Mouse (Mus musculus): ENCODE results near the gene Plbd2.

Gene Plbd2

DNA sequence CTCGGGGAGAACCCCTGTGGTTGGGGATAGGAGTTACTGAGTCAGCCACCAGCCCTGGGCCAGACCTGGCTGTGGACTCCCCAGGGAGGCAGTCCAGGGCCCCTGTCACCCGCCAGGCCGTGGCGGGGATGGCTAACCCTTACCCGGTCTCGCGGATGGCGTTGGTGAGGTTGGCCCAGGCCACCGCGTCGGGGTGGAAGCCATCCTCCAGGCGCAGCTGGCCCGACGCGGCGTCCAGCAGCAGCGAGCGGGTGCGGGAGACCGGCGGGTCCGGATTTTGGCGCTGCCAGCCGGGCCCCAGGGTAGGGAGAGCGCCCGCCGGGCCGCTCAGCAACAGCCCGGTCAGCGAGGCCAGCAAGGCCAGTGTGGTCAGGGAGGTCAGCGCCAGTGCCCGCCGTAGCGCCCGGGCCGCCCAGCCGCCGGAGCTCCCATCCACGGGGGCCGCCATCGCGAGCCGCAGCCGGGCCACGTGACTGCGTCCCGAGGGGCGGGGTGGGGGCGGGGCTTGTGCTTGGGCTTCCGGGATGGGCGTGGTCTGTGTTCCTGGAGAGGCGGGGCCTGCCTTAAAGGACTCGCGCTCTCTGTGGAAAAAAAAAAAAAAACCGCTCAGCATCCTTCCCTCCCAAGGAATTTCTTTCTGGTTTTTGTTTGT is at the start of gene Plbd2:
Gene Plbd2 (minus strand): TSS at position 482 of the 652 bp plus-strand sequence.
- peak; percentile 75 for DNase-seq (ENCODE audit: low read depth)

DNA sequence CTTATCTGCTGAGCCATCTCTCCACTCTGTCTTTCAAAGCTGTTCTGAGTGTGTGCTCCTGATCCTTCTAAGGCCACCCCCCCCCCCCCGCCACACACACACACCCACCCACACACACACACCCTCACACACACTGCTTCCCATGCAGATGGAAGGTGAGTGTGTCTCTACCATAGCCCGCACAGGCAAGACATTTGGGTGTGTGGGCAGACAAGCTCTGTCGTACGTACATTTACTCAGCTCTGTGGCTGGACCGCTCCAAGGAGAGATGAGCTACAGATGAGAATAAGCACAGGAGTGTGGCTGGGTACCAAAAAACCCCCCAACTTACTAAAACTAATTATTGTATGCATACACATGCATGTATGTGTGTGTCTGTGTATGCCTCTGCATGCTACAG is 47.2 kb upstream of the Plbd2 start:
- DNase-seq (ENCODE audit: low read depth): no peak

DNA sequence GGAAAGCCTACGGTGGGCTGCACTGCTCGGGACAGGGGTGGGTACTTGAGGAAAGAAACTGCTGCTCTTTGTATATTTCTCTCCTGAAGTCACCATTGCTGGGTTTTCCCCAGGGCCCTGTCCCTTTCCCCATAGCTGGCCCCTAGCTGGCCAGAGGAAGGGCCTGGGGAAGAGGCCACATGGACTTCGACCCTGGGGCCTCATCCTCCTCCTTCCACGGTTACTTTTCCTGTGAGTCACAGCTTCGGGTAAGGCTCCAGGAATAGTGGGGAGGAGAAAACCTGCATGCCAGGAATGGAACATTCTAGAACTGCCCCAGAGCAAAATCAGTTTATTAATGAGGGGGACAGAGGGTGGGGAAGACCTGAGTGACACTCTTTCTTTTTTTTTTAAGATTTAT is 46.7 kb upstream of the Plbd2 start:
- no peak for DNase-seq (ENCODE audit: low read depth)

DNA sequence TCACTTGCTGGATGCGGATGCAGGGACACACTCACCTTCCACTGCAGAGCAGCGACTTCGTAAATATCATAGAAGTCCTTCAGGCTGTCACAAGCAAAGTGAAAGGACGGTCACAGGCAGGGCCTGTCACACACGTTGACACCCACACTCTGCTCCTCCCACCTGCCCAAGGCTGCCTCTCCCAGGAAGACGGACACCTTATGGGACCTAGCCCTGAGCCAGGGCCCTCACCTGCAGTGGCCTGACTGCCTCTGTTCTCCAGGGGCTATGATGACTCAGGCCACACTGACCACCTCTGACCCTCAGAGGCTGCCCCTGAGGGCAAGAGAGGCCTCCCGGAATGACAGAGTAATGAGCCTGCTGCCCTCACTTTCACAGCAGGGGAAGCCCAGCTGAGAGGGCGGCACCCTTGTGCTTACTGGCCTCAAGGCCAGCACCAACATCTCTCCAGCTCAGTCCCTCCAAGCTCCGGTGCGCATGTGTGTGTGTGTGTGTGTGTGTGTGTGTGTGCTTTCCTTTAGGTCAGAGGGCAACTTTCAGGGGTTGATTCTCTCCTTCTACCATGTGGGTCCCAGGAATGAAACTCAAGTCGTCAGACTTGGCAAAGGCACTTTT is 44.9 kb upstream of the Plbd2 start:
- DNase-seq (ENCODE audit: low read depth): no peak

DNA sequence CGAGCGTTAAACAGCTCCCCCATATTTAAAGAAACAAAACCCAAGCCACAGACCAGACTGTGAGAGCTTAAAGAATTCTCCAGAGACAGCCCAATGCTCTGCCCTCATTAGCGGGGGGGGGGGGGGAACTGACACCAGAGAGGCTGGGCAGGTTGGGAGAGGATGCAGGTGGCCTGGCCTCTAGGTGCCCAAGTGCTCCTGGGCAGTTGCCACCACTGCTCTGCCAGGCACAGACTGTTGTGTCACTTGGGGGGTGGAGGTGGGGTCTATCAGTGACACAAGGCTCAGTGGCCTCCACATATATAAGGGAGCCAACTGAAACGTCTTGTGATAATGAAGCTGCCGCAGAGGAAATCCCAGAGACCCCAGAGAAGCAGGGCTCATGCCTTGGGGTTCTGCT is 33.2 kb upstream of the Plbd2 start:
- no peak for DNase-seq (ENCODE audit: low read depth)

DNA sequence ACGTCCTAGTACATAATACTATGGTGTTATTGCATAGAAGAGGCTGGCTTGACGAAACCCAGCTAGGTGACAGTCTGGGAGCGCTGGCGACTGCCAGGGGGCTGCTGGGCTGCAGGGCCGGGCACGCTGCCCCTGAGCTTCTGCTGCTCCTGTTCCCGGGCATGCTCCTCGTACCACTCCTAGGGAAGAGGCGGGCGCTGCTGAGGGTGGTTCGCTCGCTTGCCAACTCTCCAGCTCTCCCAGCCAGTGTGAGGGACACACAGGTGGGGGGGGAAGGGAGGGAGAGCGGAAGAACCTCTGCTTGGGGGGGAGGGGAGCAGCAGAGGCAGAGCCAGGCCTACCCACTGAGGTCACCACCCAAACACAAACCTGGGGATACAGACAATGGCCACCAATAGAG is 32.6 kb upstream of the Plbd2 start:
- DNase-seq (ENCODE audit: low read depth): no peak

DNA sequence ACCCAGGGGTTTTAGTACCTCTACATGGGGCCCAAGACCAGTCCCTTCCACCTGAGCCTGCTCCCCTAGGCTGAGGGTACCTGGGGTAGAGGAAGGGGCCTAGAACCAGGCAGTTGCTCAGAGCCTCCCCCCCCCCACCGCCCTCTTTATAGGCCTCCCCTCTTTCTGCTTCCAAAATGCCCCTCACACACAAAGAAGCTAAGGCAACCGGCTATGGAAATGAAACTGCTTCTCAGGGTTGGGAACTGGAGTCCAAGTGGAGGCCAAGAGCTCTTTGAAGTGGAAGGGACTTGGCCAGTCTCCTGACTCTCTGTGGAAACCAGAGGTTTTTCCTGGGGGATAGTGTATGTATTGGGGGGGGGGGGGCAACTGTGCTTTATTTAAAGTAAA is 31.3 kb upstream of the Plbd2 start:
- no peak for DNase-seq (ENCODE audit: low read depth)

DNA sequence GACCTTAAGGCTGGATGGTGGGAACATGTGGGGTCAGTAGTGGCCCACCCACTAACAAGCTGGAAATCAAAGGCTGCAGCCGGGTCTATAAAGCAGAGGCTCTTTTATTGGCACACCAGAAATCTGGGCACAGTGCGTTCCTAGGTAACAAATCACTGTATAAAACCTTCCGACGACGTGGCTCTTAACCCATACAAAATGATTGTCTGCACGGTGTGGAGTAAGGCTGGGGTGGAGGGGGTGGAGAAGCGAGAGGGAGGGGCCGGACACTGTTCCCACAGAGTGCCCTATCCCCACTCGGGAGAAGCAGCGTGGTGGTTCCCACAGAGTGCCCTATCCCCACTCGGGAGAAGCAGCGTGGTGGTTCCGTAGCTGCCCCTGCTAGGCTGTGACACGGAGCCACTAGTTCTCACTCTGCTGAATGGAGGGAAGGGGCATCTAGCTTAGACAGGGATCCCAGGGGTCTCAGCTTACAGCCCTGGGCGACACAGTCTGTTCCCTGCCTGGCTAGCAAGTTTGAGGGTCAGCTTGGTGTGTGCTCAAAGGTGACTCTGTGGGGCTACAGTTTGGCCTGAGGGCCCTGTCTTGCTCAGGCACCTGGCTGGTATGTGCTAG is 30.8 kb upstream of the Plbd2 start:
- DNase-seq (ENCODE audit: low read depth): no peak

DNA sequence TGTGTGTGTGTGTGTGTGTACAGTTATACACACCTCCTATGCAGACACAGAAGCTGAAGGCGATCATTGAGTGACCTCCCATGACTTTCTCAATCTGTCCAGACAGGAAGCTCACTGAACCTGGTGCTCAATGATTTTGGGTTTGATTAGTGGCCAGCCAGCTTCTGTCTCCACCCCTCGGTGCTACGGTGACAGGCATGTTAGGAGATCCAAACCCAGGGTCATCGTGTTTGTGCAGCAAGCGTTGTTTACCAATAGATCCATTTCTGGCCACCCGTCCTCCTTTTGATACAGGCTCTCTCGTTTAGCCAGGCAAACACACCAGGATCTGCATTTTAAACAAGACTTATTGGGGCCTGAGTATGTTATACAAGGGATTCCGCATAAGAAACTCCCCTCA is 28.2 kb upstream of the Plbd2 start:
- no peak for DNase-seq (ENCODE audit: low read depth)

DNA sequence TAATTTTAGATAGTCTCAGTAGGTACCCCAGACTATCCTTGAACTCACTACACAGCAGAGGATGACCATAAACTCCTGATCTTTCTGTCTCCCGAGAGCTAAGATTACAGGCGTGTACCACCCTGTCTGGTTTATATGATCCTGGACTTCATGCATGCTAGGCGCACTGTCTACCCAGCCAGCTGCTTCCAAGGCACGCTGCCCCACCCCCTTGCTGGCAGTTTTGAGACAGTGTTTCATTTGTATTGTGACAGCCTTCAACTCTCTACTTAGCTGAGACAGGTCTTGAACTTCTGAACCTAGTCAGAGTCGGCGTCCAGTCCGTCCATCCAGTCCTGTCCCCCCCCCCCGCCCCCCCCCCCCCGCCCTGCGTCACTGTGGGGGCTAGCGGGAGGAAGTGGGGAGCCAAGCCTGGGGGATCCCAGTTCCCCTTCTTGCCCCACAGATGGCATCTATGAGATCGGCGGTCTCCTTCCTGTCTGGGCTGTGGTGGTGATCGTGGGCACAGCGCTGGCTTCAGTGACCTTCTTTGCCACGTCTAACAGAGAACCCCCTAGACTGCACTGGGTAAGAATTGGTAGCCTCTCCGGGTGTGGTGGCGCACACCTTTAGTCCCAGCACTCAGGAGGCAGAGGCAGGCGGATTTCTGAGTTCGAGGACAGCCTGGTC is 24.0 kb upstream of the Plbd2 start:
- DNase-seq (ENCODE audit: low read depth): no peak

DNA sequence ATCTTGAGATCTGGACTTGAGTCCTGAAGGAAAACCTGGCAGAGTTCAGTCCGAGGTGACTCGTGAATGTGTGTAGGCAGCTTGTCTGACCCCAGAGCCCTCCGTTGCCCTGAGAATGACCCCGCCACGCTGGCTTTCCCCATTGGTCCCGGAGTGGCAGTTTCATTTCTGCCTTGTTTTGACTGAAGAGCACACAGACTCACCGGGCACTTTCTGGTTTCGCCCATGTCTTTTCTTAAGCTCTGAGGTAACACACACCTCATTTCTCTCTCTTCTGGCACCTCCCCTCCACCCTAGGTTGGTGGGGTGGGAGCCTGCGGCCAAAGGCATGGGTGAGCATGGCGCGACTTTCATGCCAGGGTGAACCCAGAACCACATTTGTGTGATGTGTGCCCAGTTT is 22.9 kb upstream of the Plbd2 start:
- no peak for DNase-seq (ENCODE audit: low read depth)

DNA sequence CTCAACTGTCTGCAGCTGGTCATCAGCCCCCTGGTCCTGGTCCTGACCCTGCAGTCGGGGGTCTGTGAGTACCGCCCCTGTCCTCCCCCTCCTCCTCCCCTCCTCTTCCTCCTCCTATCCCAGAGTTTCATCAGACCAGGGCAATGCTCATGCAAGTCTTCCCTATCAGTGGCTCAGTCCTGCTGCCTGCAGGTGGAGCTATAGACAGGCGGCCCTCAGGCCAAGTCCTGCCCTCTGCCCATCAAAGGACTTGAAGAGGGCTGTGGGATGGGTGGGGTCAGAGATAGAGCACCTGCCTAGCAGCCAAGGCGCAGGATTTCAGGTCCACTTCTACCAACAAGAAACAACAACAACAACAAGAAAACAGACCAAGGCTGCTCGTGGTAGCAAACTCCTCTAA is 22.3 kb upstream of the Plbd2 start:
- no peak for DNase-seq (ENCODE audit: low read depth)

DNA sequence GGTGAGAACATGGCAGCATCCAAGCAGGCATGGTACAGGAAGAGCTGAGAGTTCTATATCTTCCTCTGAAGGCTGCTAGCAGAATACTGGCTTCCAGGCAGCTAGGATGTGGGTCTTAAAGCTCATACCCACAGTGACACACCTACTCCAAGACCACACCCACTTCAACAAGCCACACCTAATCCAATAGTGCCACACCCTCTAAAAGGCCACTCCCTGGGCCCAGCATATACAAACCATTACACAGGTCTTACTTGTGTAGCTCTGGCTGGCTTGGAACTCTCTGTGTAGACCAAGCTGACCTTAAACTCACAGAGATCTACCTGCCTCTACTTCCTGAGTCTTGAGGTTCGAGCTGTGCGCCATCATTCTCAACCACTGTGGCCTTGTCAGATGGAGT is 21.3 kb upstream of the Plbd2 start:
- no peak for DNase-seq (ENCODE audit: low read depth)

DNA sequence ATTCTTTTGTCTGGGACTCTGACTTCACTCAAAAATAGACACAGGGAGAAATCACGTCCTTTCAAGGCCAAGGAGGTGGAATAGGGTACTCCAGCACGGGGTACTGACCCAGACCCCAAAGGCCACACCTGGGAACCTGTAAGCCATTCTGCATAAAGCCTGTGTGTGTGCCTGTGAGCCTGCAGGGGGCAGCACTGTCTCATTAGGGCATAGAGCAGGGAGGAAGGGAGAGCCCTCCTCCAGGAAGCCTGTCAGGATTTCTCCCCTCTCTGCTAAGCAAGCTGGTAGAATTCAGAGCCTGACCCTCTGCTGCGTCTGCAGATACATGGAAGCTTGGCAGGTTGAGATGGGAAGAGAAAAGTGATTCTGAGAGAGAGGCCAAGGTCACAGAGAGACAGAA is 19.2 kb upstream of the Plbd2 start:
- no peak for DNase-seq (ENCODE audit: low read depth)

DNA sequence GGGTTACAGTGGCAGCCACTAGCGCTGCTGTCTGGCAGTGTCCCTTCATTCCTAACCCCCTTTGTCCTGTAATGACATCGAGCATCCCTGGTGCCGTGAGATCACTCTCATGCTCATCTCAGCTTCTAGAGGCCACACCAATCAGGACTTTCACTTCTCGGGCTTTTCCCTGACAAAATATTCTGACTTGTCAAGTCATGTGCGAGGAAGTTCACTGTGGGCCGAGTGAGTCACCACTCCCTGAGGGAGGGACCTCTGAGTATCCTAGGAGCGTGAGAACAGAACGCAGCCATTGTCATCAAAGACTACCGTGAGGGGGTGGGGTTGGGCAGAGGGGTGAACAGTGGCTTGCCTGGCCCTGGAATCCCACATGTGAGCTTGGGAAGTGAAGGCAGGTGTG is 14.1 kb upstream of the Plbd2 start:
- no peak for DNase-seq (ENCODE audit: low read depth)

DNA sequence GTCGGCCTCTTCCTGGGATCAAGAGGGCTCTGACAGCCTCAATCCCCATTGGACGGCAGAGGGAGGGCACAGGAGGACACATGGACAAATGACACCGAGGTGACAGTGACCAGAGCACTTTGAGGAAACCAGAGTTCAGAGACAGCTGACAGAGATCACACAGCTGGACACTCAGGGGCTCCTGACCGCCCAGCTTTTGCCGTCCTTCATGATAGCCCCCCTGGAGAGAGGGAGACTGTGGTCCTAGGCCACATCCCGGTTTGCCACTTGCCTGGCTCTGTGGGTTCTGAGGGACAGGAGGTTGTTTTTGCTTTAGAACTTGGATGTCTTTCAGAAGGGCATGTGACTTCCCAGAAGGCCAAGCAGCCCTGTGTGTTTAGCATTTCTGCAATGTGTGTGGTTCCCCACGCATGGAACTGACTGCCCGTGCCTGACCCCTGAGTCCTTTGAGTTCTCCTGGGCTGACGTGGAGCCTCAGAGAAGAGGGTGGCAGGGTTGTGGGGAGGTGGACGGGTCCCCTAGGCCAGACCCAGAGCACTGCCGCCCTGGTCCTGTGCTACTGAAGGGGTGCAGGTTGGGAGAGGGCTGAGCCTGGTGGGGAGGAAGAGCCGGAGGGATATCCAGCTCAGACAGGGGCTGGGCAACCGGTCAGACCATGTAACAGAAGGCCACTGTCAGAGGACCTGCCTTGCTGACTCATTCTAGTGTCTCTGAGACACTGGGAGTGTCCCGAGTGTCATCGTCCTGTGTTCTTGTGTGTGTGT is 13.0 kb upstream of the Plbd2 start:
- no peak for DNase-seq (ENCODE audit: low read depth)

DNA sequence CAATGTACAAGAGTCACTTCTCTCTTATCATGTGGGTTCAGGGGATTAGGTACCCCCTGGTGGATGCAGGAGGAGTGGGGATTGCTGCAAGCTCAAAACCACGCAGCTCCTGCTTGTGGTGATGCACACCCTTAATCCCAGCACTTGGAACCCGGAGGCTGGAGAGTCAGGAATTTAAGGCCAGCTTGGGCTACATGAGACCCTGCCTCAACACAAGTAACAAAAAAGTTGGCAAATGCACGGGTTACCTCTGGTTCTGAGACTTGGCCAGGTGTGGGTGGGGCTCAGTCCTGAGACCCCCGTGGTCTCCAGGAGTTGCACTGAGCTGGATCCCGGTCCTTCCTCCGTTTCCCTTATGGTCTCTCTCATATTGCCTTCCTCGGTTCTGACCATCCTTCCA is 12.0 kb upstream of the Plbd2 start:
- no peak for DNase-seq (ENCODE audit: low read depth)

DNA sequence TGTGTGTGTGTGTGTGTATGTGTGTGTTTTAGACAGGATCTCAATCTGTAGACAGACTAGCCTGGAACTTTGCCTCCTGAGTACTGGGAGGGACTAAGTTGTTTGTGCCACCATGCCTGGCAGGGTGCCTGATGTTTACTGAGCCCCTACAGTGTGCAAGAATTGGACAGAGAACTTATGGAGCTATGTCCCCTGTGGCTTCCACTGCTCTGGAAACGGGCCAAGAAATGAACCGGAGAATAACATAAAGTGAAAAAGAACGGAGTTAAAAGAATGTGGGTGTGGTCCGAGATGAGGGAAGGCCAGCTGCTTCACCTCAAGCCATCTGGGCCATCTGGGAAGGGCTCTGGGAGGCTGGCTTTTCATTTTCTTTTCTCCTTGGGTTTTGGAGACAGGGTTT is 11.3 kb upstream of the Plbd2 start:
- no peak for DNase-seq (ENCODE audit: low read depth)

DNA sequence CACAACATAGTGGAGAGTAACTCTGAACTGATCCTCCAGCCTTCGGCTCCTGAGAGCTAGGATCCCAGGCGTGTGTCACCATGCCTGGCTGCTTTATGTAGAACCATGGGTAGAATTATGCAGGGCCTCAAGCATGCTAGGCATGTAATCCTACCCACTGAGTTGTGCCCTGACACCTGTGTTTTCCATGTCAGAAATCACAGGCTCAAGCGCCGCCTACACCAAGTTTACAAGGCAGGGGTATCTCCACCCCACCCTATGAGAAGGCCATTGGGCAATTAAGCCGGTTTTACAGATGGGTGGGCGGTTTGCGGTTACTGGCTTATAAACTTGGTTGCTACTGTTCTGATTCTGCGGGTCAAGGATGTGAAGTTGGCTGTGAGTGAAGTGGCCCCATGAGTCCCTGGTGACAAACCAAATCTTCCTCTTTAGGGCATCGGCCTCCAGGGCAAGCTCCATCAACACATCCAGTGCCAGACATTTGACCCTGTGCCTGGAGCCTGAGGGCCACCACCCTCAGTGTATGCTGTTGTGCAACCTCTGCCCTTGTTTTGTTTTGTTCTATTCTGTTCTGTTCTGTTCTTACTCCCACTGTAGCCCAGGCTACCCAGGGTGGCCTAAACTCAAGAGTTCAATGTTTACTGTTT is 10.7 kb upstream of the Plbd2 start:
- DNase-seq (ENCODE audit: low read depth): no peak

DNA sequence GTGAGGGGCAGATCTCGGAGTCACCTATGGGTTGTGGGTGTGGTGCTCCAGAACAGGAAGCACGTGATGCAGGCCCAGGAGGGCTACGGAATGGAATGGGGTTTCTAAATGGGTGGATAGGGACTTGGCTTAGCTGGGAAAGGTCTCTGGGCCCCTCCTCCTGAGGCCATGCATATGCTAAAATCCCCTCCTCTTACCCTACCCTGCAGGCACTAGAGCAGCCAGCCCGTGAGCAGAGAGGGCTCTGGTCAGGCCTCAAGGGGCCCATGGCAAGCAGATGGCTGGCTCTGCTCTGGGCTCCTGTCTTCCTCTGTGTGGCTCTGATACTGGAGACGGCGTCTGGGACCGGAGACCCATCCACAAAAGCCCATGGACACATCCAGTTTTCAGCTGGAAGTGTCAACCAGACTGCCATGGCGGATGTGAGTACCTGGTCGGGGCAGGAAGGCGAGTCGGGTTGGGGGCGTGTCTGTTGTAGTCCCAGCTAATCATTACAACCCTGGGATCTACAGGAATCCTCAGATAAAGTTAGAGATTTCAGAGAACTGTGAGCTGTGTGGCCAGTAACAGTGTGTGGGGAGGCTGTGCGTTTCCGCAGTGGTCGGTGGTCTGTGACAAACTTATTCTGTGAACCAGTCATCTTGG is 9.6 kb upstream of the Plbd2 start:
- DNase-seq (ENCODE audit: low read depth): no peak

DNA sequence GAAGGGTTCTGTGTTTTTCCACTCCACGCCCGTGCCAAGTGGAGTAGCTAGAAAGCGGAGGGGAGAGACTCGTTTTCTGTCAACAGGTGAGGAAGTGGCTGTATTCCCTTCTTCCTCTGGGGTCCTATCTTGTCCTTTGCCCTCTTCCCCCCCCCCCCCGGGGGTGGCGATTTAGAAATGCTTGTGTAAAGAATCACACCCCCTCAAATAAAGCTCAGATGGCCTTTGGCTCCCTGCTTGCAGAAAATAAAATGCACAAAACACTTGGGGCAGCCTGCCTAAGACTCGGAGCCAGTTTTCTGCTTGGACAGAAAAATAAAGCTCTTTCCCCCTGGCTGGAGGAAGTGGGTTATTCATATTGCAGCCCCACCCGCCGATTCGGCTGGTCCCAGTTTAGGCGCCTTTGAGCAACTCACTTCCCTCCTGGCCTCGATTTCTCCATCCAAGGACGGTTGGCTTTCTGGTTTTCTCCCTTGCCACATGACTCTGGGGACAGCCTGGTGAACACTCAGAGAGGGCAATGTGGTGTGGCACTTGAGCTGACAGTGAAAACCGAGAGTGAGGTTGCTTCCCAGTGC is 8.3 kb upstream of the Plbd2 start:
- DNase-seq (ENCODE audit: low read depth): no peak

Data from c-Kit-positive CD71-positive TER-119-negative erythroid progenitor cells, embryonic 14.5 days (primary cell).